Mouse (Mus musculus) cerebellum, postnatal 25 days (tissue): ENCODE measurements around the gene Btnl1.

Experiments used
- DNase-seq, 2 experiments: peaks; one replicate each; pipeline ENCODE4 v3.0.0; 2021; ENCODE audit warnings: mixed read lengths in 2 of 2

Btnl1 gene

DNA sequence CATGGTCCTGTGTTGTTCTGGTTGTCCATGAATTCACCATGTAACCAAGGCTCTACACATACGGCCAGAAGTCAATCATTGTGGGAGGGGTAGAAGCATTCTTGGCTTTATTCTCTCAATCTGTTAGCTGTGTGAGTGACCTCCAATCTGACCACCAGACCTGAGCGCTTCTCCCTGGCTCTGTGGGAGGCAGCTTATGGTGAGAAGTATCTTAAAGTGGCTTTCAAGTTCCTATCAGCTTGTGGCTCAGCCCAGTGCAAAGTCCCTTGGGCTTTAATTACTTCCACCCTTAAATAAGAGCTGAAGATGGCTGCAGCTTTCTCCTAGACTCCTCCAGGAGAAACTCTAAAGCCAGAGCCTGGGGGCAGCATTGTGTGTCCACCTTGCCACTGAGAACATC is at the start of gene Btnl1:
Gene Btnl1 (plus strand): TSS at position 286 of the 400 bp plus-strand sequence.
- DNase-seq = no peak

DNA sequence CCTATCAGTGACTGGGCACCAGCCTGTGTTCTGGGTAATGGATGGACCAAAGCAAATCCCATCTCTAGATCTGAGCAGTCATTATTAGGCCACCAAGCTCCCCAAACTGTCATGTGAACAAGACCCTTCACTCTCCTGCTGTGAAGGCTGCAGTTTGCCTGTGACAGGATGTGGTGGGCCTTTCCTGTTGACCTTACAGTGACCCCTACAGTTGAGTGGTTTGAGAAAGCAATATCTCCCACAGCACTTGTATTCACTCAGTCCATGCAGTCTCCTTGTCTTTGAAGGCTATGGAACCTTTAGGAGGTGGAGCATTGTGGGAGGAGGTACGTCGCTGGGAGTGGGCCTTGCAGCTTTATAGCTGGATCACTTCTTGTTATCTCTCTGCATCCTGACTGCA is 47.1 kb upstream of the Btnl1 start:
- no peak for DNase-seq

DNA sequence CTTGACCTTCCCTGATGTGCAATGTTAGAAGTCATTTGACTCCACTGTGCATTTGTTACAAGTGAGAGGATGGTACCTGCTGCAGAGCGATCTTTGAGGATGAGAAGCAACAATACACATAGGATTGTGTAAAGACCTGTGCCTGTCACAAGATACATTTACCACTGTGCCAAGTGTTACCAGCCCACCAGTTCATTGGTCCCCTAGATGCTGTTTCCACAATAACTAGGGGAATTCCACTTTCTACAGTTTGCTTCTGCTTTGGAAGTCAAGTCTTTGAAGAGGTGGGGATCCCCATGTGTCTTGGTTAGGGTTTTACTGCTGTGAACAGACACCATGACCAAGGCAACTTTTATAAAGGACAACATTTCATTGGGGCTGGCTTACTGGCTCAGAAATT is 45.7 kb upstream of the Btnl1 start:
- no peak for DNase-seq

DNA sequence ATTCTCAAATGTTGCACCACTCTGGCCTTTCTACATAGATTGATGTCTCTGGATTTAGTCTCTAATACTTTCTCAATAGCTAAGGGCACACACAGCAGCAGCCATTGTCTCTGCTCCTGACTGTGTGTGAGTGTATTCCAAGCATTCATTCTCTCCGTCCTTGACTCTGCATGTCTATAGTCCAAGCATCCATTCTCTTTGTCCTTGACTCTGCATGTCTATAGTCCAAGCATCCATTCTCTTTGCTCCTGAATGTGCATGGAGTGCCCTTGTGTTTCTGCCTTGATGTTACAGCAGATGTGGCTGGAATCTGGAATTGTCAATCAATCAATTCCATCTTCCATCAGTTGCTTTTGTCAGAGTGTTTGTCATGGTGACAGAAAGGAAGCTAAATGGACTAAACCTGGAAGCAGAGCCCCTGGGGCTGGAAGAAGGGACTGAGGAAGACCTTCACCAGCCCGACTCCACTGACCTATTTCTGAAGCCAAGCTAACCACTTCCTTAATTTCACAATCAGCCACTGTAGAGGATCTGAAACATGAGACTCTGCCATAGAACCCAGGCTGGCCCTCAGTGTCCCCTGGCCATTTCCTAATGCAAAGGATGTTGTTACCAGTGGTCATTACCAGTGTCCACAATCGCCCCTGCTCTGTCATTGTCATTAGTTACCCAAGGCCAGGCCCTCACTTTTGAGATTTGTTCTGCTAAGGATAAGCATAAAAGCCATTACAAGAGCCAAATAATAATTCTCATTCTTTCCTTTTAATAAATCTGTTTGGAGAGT is 36.1 kb upstream of the Btnl1 start:
- no peak for DNase-seq

DNA sequence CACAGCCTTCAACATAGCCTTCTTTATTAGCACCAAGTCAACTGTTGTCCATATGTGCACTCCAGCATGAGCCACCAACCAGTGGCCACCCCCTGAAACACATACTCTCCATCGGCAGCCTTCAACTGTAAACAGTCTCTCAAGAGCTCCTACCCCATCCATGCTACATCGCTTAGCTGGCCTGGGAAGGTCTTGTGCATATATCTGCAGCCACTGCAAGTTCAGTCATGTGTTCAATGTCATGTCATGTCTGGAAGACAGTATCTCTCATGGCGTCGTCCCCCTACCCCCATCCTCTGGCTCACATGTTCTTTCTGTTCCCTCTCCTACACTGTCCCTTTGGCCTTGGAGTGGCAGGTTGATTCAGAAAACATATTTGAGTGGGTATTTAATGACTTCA is 32.0 kb upstream of the Btnl1 start:
- DNase-seq = no peak

DNA sequence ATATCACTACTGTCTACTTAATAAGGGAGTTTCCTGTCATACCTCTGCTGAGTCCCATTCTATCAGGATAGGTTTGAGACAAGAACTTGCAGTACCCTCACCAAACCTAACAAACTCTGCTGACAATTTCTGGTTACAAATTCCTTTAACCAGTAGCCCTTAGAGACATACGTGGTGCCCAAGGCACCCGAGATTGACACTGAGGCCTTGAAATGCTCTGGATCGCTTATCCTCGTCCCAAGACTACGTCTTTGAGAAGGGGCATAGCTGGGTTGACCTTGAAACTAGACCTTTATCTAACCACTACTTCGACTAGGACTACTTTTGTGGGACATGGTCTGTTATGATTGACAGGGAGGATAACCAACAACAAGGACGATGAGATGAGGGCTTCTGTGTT is 31.4 kb upstream of the Btnl1 start:
- no peak for DNase-seq

DNA sequence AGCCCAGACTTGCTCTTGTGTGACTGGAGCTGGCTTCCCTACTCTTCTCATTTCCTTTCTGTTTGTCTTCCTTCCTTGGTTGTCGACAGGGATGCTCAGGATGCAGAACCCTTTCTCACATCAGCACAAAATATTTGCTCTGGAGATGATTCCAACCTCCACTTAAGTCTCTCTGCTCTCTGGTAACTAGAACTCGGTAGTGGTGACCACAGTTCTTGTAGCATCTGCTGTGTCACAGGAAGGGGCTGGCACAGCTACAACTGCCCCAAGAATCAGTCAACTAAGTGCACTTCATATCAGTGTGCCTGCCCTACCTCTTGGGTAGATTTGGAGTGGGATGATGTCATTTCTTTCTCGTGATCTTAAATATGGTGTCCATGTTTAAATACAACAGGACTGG is 30.9 kb upstream of the Btnl1 start:
- no peak for DNase-seq

DNA sequence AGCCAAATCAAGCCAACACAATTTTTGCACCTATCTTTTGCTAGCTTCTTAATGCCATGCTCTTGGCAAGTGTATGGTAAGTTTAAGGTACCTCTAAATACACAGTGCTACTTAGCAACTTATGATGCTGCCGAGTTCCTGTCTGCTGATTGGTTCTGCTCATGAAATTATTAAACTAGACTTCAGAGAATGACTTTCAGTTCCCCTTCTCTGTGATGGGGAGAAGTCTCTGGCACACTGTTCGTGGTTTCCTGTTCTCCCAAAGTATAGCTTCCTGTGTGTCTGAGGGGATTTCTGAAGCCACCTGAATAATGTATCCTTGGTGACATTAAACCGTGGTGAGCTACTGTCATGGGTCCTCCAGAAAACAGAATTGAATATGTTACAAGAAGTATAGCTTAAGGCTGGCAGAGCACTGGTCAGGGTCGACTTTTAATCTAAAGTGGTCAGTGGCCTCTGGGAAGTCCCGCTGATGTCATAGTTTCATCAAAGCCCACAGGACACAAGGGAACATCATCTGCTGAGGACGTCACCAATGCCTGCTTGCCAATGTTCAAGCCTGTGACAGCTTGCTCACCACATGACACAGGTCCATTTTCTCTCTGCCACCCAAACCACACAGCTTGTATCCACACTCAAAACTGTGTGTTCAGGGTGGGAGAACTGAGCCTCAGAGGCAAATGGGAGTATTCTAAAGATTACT is 29.2 kb upstream of the Btnl1 start:
- DNase-seq = peak; percentile 23 to 40

DNA sequence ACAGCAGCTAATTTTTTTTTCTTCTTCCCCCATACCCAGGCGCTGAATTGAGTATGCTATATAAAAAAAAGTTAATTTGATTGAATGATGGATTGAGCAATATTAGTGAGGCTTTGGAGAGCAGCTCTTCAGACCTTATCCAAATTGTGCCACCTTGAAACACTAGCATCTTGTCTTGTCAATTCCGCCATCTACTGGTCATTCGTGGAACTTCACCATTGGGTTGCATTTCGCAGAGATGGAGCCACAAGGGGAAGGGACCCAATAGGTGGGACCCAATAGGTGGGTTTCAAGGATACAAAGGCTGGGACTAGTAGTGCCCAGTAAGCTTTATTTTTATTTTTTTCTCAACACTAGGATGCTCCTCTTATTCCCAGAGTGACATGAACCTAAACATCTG is 27.5 kb upstream of the Btnl1 start:
- DNase-seq = peak; percentile 65 to 84

DNA sequence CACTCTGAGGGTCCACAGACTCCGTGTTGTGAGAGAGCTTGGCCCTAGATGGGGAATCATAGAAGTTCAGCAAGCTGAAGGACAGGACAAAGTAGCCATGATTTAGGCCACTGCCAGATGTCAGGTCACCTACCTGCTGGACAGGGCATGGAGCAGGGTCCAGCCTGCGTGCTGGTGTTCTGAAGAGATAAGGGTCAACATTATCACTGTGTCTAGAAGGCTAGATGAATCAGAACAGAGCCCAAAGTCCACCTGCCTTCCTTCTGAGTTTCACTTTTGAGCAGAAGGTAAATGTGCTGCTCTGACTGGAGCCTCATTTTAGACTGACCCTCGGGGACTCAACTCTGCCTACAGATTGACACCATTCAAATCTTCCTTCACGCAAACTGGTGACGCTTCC is 22.4 kb upstream of the Btnl1 start, which contains the start of gene Btnl2:
Gene Btnl2 (plus strand): TSS at position 284 of the 400 bp plus-strand sequence.
- DNase-seq = no peak

DNA sequence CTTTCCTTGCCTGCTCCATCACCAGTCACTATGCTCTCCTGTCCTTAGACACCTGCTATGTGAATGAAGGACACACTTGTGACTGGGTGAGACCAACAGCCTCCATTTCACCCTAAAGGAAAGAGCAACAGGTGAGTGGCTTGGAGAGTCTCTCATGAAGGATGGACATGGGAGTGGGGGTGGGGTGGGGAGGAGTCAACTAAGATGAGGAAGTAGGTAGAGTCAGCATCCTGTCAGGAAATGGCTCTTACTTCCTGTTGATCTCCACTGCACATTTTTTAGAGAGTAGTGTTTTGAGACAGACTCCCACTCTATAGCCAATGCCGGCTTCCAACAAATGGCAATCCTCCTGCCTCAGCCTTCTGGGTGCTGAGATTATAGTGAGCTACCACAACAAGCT is 22.0 kb upstream of the Btnl1 start:
- no peak for DNase-seq

DNA sequence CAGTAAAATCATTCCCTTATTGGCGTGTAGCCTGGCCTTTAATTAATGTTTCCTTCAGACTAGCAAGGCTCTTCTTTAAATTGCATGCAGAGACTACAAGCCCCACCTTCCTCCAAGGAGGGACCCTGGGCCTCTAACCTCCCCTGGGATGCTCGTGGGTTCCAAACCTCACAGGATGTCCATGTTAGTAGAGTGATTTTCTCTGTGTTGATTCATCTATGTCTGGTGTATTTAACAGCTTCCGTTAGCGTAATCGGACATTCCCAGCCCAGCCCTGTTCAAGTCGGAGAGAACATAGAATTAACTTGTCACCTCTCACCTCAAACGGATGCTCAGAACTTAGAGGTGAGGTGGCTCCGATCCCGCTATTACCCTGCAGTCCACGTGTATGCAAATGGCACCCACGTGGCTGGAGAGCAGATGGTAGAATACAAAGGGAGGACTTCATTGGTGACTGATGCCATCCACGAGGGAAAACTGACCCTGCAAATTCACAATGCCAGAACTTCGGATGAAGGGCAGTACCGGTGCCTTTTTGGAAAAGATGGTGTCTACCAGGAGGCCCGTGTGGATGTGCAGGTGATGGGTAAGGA is 13.9 kb upstream of the Btnl1 start:
- DNase-seq = no peak

DNA sequence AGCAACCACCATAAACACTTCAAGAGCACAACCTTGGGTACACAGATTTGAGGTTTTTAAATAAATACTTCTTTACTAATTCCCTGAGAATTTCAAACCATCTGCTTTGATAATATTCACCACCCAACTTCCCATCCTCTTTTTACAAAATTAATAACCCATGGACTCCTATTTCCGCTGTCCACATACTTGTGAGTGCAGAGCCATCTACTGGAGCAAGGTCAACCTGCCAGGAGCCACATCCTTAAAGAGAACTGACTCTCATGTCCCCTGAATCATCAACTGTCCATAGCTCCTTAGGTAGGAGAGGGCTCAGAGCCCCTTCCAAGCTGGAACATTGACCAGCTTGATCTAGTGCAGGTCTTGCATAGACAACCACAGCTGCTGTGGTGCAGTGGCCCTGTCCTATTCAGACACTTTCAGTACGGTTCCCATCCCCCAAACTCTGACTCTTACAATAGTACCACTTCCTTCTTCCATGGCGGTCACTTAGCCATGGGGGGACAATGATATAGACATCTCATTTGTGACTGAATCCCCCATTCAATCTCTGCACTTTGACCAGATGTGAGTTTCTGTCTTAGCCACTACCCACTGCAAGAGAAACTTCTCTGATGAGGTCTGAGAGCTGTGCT is 13.1 kb upstream of the Btnl1 start:
- no peak for DNase-seq

DNA sequence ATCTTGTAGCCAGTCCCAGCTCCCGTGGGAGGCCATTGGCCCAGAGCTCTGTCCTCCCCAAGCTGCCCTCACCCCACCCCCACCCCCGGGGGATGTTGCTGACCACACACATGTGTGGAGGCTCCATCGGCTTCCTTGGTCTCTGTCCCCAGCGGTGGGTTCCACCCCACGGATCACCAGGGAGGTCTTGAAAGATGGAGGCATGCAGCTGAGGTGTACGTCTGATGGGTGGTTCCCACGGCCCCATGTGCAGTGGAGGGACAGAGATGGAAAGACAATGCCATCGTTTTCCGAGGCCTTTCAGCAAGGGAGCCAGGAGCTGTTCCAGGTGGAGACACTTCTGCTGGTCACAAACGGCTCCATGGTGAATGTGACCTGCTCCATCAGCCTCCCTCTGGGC is 11.9 kb upstream of the Btnl1 start:
- no peak for DNase-seq

DNA sequence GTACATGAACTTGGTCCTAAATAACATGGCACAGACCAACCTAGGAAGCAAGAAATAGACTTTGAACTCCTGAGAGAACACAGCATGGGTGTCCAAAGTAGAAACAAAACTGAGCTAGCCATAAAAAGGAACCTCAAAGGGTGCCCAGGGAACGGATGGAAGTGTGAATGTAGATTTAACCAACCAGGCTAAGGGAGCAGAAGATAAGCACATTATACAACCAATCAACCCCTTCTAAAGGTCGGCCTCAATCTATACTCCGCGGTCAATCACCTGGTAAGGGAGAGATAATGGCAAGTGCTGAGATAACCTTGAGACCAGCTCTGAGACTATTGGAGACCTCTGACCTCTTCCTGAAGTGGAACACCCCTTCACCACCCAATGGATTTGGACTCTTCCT is 6.4 kb upstream of the Btnl1 start:
- DNase-seq = no peak

DNA sequence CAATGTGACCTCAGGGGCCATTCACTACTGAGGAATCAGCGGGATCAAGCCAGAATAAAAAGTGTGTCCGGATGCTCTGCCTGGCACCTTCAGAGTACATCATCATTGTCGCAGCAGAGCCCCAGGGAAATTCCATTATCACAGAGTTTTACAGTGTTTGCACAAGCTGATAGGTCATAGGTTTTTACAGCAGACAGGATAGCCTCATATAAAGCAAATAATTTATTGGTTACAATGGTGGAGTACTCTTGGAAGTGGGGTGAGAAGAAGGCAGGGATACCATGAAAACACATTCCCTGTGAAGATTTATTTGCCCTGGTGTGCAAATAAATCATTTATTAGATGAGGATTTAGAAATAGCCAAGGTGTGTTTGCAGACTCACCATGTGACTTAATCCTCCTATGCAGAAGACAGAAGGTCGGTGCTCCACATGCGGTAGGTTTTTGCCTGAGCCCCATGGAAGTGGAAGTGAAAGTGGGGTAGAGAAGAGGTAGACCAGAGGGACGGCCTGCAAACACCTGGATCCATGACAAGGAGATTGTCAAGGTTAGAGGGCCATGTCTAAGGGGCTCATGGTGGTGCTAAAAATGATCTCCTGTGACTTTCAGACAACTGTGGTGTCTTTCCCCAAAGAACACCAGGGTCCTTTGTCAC is 3.8 kb upstream of the Btnl1 start:
- DNase-seq = no peak

DNA sequence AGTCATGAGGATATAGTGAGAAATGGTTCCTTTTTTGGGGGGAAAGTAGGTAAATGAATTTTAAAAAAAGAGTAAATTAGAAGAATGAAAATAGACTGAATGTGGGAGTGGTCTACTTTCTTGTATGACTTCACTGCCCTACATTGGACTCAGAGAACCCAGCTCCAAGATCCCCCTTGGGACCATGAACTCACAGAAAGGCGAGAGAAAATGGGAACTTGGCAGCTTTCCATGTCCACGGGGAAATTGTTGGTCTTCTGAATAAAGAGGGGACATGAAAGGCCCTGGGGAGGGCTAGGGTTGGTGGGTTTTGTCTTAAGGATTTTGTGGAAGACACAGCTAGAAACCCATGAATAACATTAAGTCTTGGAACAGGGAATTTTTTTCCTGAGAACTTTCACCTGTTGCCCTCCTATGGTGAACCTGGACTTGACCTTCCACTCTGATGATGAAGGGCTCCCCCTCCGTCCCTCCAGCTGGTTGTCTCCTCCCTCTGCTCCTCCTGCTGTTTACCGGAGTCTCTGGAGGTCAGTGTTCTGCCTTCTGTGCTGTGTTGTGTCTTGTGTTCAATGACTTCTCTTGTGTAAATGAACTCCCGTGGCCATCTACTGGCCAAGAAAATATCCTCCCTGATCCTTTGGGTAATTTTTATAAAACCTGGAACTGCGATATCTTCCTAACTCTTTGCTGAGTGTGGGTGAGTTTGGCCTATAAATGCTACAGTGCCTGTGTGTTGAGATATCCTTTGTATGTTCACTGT is 698 bp downstream of the Btnl1 start:
- DNase-seq = no peak

DNA sequence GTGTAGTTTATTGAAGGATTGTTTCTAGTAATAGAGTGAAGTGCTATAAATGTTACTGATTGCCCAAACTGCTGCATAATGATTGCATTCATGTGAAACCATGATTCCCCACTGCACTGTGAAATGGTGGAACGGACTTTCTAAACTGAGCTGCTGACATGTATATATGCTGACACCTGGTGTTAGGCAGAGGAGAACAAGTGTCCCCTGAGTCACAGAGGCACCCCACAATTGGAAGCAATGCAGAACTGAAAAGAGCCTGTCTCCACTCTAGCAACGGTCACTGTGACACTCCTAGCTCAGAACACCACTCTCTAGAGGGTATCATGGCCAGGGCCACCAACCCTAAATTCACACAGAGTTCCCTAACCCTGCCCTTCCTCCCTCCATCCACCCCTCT is 1.8 kb downstream of the Btnl1 start:
- DNase-seq = no peak

DNA sequence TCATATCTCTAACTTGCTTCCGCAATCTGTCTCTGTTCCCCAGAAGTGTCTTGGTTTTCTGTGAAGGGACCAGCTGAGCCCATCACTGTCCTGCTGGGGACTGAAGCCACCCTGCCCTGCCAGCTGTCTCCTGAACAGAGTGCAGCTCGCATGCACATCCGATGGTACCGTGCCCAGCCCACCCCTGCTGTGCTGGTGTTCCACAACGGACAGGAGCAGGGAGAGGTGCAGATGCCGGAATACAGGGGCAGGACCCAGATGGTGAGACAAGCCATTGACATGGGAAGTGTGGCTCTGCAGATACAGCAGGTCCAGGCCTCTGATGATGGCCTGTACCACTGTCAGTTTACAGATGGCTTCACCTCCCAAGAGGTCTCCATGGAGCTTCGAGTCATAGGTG is 2.5 kb downstream of the Btnl1 start:
- DNase-seq = no peak

DNA sequence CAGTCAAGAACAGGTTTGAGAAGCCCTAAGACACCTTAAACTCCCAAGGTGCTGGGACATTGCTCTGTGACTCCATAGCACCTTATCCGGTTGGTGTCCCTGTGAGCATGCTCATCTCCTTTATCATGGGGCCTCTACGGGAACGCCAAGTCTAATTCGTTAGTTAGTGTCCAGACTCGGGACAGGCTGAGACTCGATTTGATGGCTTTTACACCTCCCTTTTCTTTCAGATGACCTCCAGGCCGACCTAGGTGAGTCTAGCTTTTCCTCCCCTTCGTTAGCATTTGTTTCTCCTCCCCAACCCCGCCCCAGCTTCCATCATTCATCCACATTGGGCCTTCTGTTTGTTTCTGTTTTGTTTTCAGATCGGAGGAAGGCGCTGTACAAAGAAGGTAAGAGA is 4.9 kb downstream of the Btnl1 start:
- no peak for DNase-seq

DNA sequence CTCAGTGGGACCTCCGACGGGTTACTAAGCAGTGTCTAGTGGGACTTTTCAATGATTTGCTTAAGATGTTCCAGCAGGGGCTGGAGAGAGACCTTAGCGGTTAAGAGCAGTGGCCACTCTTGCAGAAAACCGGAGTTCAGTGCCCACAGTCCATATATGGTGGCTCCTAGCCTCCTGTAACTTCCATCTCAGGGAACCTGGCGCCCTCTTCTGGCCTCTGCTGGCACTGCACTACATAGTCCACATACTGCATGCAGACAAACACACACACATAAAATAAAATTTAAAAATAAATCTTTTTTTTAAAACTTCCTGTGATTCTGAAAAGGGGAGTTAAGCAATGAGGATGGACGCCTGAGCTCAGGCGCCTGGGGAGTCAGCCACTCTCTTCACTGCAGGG is 6.3 kb downstream of the Btnl1 start:
- DNase-seq = peak in 1 of 2 experiments; percentile 6

DNA sequence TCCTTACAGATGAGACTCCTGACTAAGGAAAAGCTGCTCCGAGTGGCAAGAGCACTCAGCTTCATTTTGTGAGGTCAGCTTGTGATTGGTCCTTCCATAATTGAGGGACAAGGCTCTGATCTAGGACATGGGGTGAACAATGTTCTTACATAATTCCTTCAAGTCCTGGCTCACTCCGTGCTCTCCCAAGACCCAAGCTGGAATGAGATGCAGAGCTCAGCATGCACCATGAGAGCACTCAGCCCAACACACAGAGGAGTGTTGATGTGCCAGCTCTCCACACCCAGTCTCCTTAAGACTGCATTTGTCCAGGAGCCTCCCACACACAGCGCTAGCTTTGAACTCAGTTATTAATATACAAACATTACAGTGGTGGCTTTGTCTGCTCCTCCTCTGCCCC is 7.8 kb downstream of the Btnl1 start:
- DNase-seq = no peak
